Mouse (Mus musculus): ENCODE results near the gene Dnaaf3. TPM values are rescaled to one million over a fixed set of nuclear protein-coding genes. Genes with fewer than 3 reads are reported as not detected.

Dnaaf3 gene
- polyA plus RNA-seq, 1 experiment from 2014 or later = 2.2 TPM

DNA sequence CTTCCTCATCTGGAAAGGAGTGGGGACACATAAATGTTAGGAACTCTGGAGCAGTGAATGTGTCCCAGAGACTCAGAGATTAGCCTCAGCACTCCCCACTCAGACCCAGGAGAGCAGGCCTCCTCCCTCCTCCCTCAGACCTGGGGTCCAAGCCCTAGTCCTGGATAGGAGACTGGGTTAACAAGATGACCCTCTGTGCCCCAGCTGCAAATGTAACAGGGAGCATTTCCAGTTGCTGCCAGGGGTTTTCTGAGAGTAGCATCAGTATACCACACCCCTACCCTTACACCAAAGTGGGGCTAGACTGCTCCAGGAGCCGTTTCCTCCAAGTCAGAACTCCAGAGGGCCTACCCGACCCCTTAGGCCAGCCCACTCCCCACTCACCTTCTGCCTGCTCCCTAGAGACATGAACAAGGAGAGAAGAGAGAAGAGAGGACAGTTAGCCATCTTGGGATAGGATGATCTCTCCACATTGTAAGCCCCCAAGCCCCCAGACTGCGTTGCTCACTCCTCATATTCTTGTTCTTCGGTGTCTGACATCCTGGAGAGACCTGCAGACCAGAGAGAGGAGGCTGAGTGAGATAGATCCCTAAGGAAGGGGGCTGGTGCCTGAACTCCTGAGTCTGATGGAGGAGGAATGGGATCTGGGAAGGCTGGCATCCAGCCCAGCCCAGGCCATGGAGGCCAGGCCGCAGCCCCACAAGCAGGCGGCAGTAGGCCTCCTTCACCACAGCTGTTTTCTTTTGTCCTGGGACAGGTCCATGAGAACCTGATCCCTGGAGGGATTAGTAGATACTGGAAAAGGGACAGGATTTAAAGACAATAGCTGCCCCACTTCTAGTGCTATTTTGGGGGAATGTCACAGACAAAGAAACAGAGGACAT is 18.2 kb downstream of the Dnaaf3 start:
- no peaks in the 10 kb centered on the region for H3K4me1 ChIP-seq (ENCODE audit: control insufficient read depth, insufficient read depth, low read length)
- H3K9ac ChIP-seq (ENCODE audit: low read depth, low read length) = no peak overlapping the region
- no peak for ATAC-seq
- H3K4me2 ChIP-seq (ENCODE audit: low read length) = no peak overlapping the region
- WGBS = 32% methylated on average over 6 of the region's 6 CpGs
- no peaks in the 10 kb centered on the region for H3K27me3 ChIP-seq (ENCODE audit: control insufficient read depth, insufficient read depth, low read depth, low read length)
- H3K36me3 ChIP-seq (ENCODE audit: control insufficient read depth, insufficient read depth, low read length) = no peaks in the 10 kb centered on the region
- H3K4me3 ChIP-seq (ENCODE audit: low read depth, low read length) = no peak overlapping the region
- H3K27ac ChIP-seq (ENCODE audit: low read length) = no peak overlapping the region
- H3K9me3 ChIP-seq (replicated peaks; ENCODE audit: control insufficient read depth, low read length, poor library complexity, severe bottlenecking) = no peaks in the 10 kb centered on the region

GRCm38 (mm10) chr7:4513236-4513635 is 19.0 kb downstream of the Dnaaf3 start:
- H3K27me3 ChIP-seq (ENCODE audit: control insufficient read depth, insufficient read depth, low read depth, low read length) = no peaks in the 10 kb centered on the region
- ATAC-seq = no peak
- H3K27ac ChIP-seq (ENCODE audit: low read length) = no peak overlapping the region
- no peaks in the 10 kb centered on the region for H3K4me1 ChIP-seq (ENCODE audit: control insufficient read depth, insufficient read depth, low read length)
- no peak overlapping the region for H3K4me3 ChIP-seq (ENCODE audit: low read depth, low read length)
- 38% methylated on average over 13 of the region's 13 CpGs for WGBS
- no peak overlapping the region for H3K4me2 ChIP-seq (ENCODE audit: low read length)
- H3K9ac ChIP-seq (ENCODE audit: low read depth, low read length) = no peak overlapping the region
- H3K36me3 ChIP-seq (ENCODE audit: control insufficient read depth, insufficient read depth, low read length) = no peaks in the 10 kb centered on the region
- no peaks in the 10 kb centered on the region for H3K9me3 ChIP-seq (replicated peaks; ENCODE audit: control insufficient read depth, low read length, poor library complexity, severe bottlenecking)

GRCm38 (mm10) chr7:4511489-4512224 is 20.6 kb downstream of the Dnaaf3 start:
- H3K4me3 ChIP-seq (ENCODE audit: low read depth, low read length) = no peak overlapping the region
- ATAC-seq = no peak
- H3K27ac ChIP-seq (ENCODE audit: low read length) = no peak overlapping the region
- no peaks in the 10 kb centered on the region for H3K27me3 ChIP-seq (ENCODE audit: control insufficient read depth, insufficient read depth, low read depth, low read length)
- no peaks in the 10 kb centered on the region for H3K4me1 ChIP-seq (ENCODE audit: control insufficient read depth, insufficient read depth, low read length)
- no peak overlapping the region for H3K4me2 ChIP-seq (ENCODE audit: low read length)
- no peak overlapping the region for H3K9ac ChIP-seq (ENCODE audit: low read depth, low read length)
- H3K36me3 ChIP-seq (ENCODE audit: control insufficient read depth, insufficient read depth, low read length) = no peaks in the 10 kb centered on the region
- WGBS = 80% methylated on average over 8 of the region's 8 CpGs
- no peaks in the 10 kb centered on the region for H3K9me3 ChIP-seq (replicated peaks; ENCODE audit: control insufficient read depth, low read length, poor library complexity, severe bottlenecking)

- ATAC-seq = peak; percentile 57
- H3K4me2 ChIP-seq (ENCODE audit: low read length) = no peak overlapping the region; the same call in 1 of the 2 replicates
- H3K27ac ChIP-seq (ENCODE audit: low read length) = no peak overlapping the region
- no peaks in the 10 kb centered on the region for H3K27me3 ChIP-seq (ENCODE audit: control insufficient read depth, insufficient read depth, low read depth, low read length)
- H3K9ac ChIP-seq (ENCODE audit: low read depth, low read length) = no peak overlapping the region
- H3K9me3 ChIP-seq (replicated peaks; ENCODE audit: control insufficient read depth, low read length, poor library complexity, severe bottlenecking) = no peaks in the 10 kb centered on the region
- no peaks in the 10 kb centered on the region for H3K4me1 ChIP-seq (ENCODE audit: control insufficient read depth, insufficient read depth, low read length)
- no peak overlapping the region for H3K4me3 ChIP-seq (ENCODE audit: low read depth, low read length)
- H3K36me3 ChIP-seq (ENCODE audit: control insufficient read depth, insufficient read depth, low read length) = no peaks in the 10 kb centered on the region
- 11% methylated on average over 24 of the region's 24 CpGs for WGBS
These were observed 22.2 kb downstream of the Dnaaf3 start for GRCm38 (mm10) chr7:4509863-4510608.

- no peak for ATAC-seq
- H3K4me2 ChIP-seq (ENCODE audit: low read length) = no peak overlapping the region
- no peaks in the 10 kb centered on the region for H3K27me3 ChIP-seq (ENCODE audit: control insufficient read depth, insufficient read depth, low read depth, low read length)
- no peaks in the 10 kb centered on the region for H3K36me3 ChIP-seq (ENCODE audit: control insufficient read depth, insufficient read depth, low read length)
- no peaks in the 10 kb centered on the region for H3K4me1 ChIP-seq (ENCODE audit: control insufficient read depth, insufficient read depth, low read length)
- 91% methylated on average over 8 of the region's 8 CpGs for WGBS
- H3K9ac ChIP-seq (ENCODE audit: low read depth, low read length) = no peak overlapping the region
- H3K4me3 ChIP-seq (ENCODE audit: low read depth, low read length) = no peak overlapping the region
- H3K9me3 ChIP-seq (replicated peaks; ENCODE audit: control insufficient read depth, low read length, poor library complexity, severe bottlenecking) = no peaks in the 10 kb centered on the region
- no peak overlapping the region for H3K27ac ChIP-seq (ENCODE audit: low read length)
These were observed 23.5 kb downstream of the Dnaaf3 start for GRCm38 (mm10) chr7:4508739-4509116.

GRCm38 (mm10) chr7:4508062-4508738 is 24.1 kb downstream of the Dnaaf3 start:
- 82% methylated on average over 30 of the region's 32 CpGs for WGBS
- Histone ChIP-seq H3K27ac (ENCODE audit: low read length) (no peak overlapping the region), H3K9ac (ENCODE audit: low read depth, low read length) (no peak overlapping the region), H3K4me2 (ENCODE audit: low read length) (no peak overlapping the region), H3K4me1 (ENCODE audit: control insufficient read depth, insufficient read depth, low read length) (no peaks in the 10 kb centered on the region), H3K36me3 (ENCODE audit: control insufficient read depth, insufficient read depth, low read length) (no peaks in the 10 kb centered on the region), H3K9me3 (replicated peaks; ENCODE audit: control insufficient read depth, low read length, poor library complexity, severe bottlenecking) (no peaks in the 10 kb centered on the region), H3K4me3 (ENCODE audit: low read depth, low read length) (no peak overlapping the region), H3K27me3 (ENCODE audit: control insufficient read depth, insufficient read depth, low read depth, low read length) (no peaks in the 10 kb centered on the region)
- no peak for ATAC-seq

- Histone ChIP-seq H3K4me2 (ENCODE audit: low read length) (no peak overlapping the region), H3K9ac (ENCODE audit: low read depth, low read length) (no peak overlapping the region), H3K36me3 (ENCODE audit: control insufficient read depth, insufficient read depth, low read length) (no peaks in the 10 kb centered on the region), H3K27me3 (ENCODE audit: control insufficient read depth, insufficient read depth, low read depth, low read length) (no peaks in the 10 kb centered on the region), H3K4me1 (ENCODE audit: control insufficient read depth, insufficient read depth, low read length) (0 out of 2 replicates have a peak, but pooled peaks cover 4% of the 10 kb centered on the region), H3K27ac (ENCODE audit: low read length) (no peak overlapping the region), H3K4me3 (ENCODE audit: low read depth, low read length) (no peak overlapping the region), H3K9me3 (replicated peaks; ENCODE audit: control insufficient read depth, low read length, poor library complexity, severe bottlenecking) (no peaks in the 10 kb centered on the region)
- no peak for ATAC-seq
- 65% methylated on average over 3 of the region's 4 CpGs for WGBS
These were observed 25.0 kb downstream of the Dnaaf3 start for GRCm38 (mm10) chr7:4507220-4507619.

DNA sequence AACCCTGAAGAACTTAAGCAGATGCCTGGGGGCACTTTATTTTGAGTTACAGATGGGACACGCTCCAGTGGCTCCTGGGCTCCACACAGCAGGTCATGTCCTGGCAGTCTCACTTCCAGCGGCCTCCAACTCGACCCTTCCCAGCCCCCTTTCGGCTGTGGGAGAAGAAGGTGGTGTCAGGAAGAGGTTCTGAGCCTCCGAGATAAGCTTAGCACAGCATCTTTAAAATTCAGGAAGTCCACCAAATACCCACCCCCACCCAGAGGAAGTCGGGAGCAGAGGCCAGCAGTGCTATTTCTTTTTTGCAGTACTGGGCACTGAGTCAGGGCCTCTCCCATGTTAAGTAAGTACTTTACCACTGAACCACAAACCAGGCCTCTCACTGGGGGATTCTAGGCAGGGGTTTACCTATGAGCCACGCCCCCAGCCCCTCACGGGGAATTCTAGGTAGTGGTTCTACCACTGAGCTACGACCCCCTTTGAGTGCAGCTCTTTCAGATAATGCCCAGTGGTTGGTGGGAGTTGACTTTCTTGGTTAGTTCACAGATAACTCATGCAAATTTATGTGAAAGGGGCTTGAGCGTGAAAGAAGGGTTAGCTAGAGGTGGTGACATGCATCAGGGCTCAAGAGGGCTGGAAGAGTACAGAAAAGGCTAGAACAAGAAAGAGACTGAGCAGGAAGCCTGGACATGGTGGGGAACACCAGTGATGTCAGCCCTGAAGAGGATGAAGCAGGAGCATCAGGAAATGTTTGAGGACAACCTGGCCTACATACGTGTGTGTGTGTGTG is 27.4 kb downstream of the Dnaaf3 start:
- 64% methylated on average over 11 of the region's 11 CpGs for WGBS
- no peak overlapping the region for H3K4me3 ChIP-seq (ENCODE audit: low read depth, low read length)
- H3K27me3 ChIP-seq (ENCODE audit: control insufficient read depth, insufficient read depth, low read depth, low read length) = no peaks in the 10 kb centered on the region
- H3K9me3 ChIP-seq (replicated peaks; ENCODE audit: control insufficient read depth, low read length, poor library complexity, severe bottlenecking) = no peaks in the 10 kb centered on the region
- H3K27ac ChIP-seq (ENCODE audit: low read length) = no peak overlapping the region
- H3K36me3 ChIP-seq (ENCODE audit: control insufficient read depth, insufficient read depth, low read length) = no peaks in the 10 kb centered on the region
- no peak overlapping the region for H3K9ac ChIP-seq (ENCODE audit: low read depth, low read length)
- H3K4me2 ChIP-seq (ENCODE audit: low read length) = no peak overlapping the region
- ATAC-seq = no peak
- H3K4me1 ChIP-seq (ENCODE audit: control insufficient read depth, insufficient read depth, low read length) = peaks cover 13% of the 10 kb centered on the region
